Mouse (Mus musculus) erythroblast, embryonic 14.5 days (primary cell): Measurements from ENCODE around the gene Zmym5. TPM values are rescaled to one million over a fixed set of nuclear protein-coding genes. Genes with fewer than 3 reads are reported as not detected.
"Not testable (repeated sequence)": the region's sequence is repeated elsewhere in the genome, so short reads cannot be mapped to it uniquely, and the experiment has no call there.

Experiments
- H3K27me3 ChIP-seq: 2 replicates; pipeline ENCODE4 v1.6.1; 2012; ENCODE audit warnings: inconsistent platforms; ENCODE audit not compliant: control insufficient read depth
- H3K36me3 ChIP-seq: 2 replicates; pipeline ENCODE4 v1.6.1; 2012; ENCODE audit warnings: mild to moderate bottlenecking, inconsistent platforms; ENCODE audit not compliant: control insufficient read depth
- H3K4me1 ChIP-seq: 2 replicates; pipeline ENCODE4 v1.6.1; 2012; ENCODE audit warnings: inconsistent platforms; ENCODE audit not compliant: control insufficient read depth
- H3K4me3 ChIP-seq: replicated peaks from 2 replicates; pipeline ENCODE3; 2012; ENCODE audit warnings: moderate library complexity, mild to moderate bottlenecking, inconsistent platforms
- H3K9me3 ChIP-seq: 2 replicates; pipeline ENCODE4 v1.6.1; 2012; ENCODE audit warnings: low read length, inconsistent platforms, mixed read lengths; ENCODE audit not compliant: control insufficient read depth
- GATA1 ChIP-seq: IDR thresholded peaks from 2 replicates; pipeline ENCODE4 v1.6.1; 2012; ENCODE audit warnings: low read length, inconsistent platforms, mixed read lengths
- TAL1 ChIP-seq: IDR thresholded peaks from 3 replicates; pipeline ENCODE4 v1.6.1; 2012; ENCODE audit warnings: low read length, inconsistent platforms, mixed read lengths
- polyA plus RNA-seq: library from polyadenylated mRNA; stranded (reverse); fragments of >175 nt; gene quantifications from 2 replicates; pipeline ENCODE4 v1.2.3, GENCODE M21; 2012

The Zmym5 gene
- 0.08 and 0.17 TPM in 2 replicates for polyA plus RNA-seq

GRCm38 (mm10) chr14:56811701-56812339 is at the start of gene Zmym5:
TSS of gene Zmym5 (minus strand) at chr14:56811716.
- Histone ChIP-seq H3K4me1 (peaks cover 30% of the 10 kb centered on the region), H3K4me3 (peak within 1 kb of the TSS; percentile 81), H3K36me3 (peaks cover 15% of the 10 kb centered on the region)
- not testable (repeated sequence) for H3K9me3 ChIP-seq, H3K27me3 ChIP-seq

- Histone ChIP-seq H3K9me3 (peaks cover 8% of the 10 kb centered on the region), H3K27me3 (no peaks in the 10 kb centered on the region), H3K4me1 (no peaks in the 10 kb centered on the region), H3K36me3 (no peaks in the 10 kb centered on the region), H3K4me3 (no peak overlapping the region)
- TF ChIP-seq TAL1 (no peak), GATA1 (no peak)
These were observed 38.2 kb upstream of the Zmym5 start for GRCm38 (mm10) chr14:56849681-56850080.

- Histone ChIP-seq H3K36me3 (no peaks in the 10 kb centered on the region), H3K27me3 (no peaks in the 10 kb centered on the region), H3K4me1 (no peaks in the 10 kb centered on the region), H3K4me3 (no peak overlapping the region), H3K9me3 (no peaks in the 10 kb centered on the region)
- no peak for TF ChIP-seq TAL1
- TF ChIP-seq GATA1, result no peak
These were observed 36.8 kb upstream of the Zmym5 start for GRCm38 (mm10) chr14:56848322-56848721.

- H3K4me1 ChIP-seq, result no peaks in the 10 kb centered on the region
- no peak overlapping the region for H3K4me3 ChIP-seq
- no peaks in the 10 kb centered on the region for H3K9me3 ChIP-seq
- no peak for TF ChIP-seq GATA1
- TF ChIP-seq TAL1, result no peak
- no peaks in the 10 kb centered on the region for H3K27me3 ChIP-seq
- no peaks in the 10 kb centered on the region for H3K36me3 ChIP-seq
These were observed 33.0 kb upstream of the Zmym5 start for GRCm38 (mm10) chr14:56844507-56844906.

GRCm38 (mm10) chr14:56844033-56844432 is 32.5 kb upstream of the Zmym5 start:
- Histone ChIP-seq H3K4me3 (no peak overlapping the region), H3K36me3 (no peaks in the 10 kb centered on the region), H3K27me3 (no peaks in the 10 kb centered on the region), H3K9me3 (no peaks in the 10 kb centered on the region), H3K4me1 (no peaks in the 10 kb centered on the region)
- TF ChIP-seq TAL1, result no peak
- no peak for TF ChIP-seq GATA1

- not testable (repeated sequence) for H3K4me3 ChIP-seq, H3K9me3 ChIP-seq, H3K4me1 ChIP-seq, H3K27me3 ChIP-seq, H3K36me3 ChIP-seq
These were observed 23.1 kb upstream of the Zmym5 start for GRCm38 (mm10) chr14:56834576-56834975.

GRCm38 (mm10) chr14:56833211-56833610 is 21.7 kb upstream of the Zmym5 start:
- not testable (repeated sequence) for H3K27me3 ChIP-seq, H3K9me3 ChIP-seq, H3K4me1 ChIP-seq, H3K4me3 ChIP-seq, H3K36me3 ChIP-seq

DNA sequence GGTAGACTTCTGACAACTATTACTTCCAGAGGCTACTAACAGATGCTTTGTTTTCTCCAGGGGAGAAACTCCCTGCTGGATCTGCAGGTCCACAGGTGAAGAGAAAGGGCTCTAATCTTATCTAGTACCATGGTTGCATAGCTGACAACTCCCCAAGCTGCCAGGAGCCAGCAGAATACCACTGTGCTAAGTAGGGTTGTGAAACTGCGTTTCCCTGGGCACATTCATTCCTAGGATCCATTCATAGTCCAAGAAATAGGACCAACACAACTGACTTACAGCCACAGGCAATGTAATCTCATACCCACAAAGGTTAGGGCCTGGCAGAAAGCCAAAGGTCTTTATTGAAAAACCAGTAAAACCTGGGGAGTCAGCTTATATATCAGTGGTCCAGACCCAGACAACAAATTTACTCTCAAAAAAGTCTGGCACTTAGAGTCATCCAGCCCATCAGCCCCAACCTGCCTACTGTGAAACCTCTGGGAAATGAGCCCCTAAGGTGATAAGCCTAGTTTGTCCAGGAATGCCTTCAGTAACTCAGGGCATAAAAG is 21.1 kb upstream of the Zmym5 start:
- TF ChIP-seq GATA1 (no peak), TAL1 (no peak)
- no peaks in the 10 kb centered on the region; the same call in 1 of the 2 replicates for H3K4me1 ChIP-seq
- no peaks in the 10 kb centered on the region for H3K9me3 ChIP-seq
- no peaks in the 10 kb centered on the region for H3K27me3 ChIP-seq
- no peak overlapping the region for H3K4me3 ChIP-seq
- no peaks in the 10 kb centered on the region for H3K36me3 ChIP-seq

DNA sequence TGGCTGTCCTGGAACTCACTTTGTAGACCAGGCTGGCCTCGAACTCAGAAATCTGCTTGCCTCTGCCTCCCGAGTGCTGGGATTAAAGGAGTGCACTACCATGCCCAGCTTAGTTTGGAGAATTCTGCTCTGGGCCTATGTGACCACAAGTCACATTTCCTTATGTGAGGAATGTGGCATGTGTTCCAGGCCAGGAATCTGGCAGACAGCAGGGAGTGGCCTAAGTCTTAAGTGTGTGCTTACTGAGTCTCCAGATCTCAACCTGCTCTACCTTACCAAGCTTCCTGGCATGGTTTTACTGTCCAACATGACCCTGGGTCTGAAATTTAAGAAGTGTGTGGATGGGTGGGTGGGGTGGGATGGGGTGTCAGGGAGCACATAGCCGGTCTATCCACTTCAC is 20.6 kb upstream of the Zmym5 start:
- Histone ChIP-seq H3K27me3 (no peaks in the 10 kb centered on the region), H3K4me3 (no peak overlapping the region)

GRCm38 (mm10) chr14:56830491-56831045 is 19.1 kb upstream of the Zmym5 start:
- Histone ChIP-seq H3K36me3 (no peaks in the 10 kb centered on the region), H3K27me3 (no peaks in the 10 kb centered on the region), H3K4me1 (no peaks in the 10 kb centered on the region; the same call in 1 of the 2 replicates), H3K4me3 (no peak overlapping the region), H3K9me3 (no peaks in the 10 kb centered on the region)
- TF ChIP-seq GATA1 (no peak), TAL1 (no peak)

More for the DNA sequence above, 20.6 kb upstream of the Zmym5 start:
- no peaks in the 10 kb centered on the region for H3K36me3 ChIP-seq
- no peak for TF ChIP-seq GATA1
- TF ChIP-seq TAL1, result no peak
- no peaks in the 10 kb centered on the region for H3K9me3 ChIP-seq
- H3K4me1 ChIP-seq, result no peaks in the 10 kb centered on the region; the same call in 1 of the 2 replicates
